Mouse (Mus musculus): Measurements from ENCODE around the gene Slc2a10.
A peak's percentile ranks its signal among the peaks of the same experiment; 100 is the strongest.

Slc2a10 gene

DNA sequence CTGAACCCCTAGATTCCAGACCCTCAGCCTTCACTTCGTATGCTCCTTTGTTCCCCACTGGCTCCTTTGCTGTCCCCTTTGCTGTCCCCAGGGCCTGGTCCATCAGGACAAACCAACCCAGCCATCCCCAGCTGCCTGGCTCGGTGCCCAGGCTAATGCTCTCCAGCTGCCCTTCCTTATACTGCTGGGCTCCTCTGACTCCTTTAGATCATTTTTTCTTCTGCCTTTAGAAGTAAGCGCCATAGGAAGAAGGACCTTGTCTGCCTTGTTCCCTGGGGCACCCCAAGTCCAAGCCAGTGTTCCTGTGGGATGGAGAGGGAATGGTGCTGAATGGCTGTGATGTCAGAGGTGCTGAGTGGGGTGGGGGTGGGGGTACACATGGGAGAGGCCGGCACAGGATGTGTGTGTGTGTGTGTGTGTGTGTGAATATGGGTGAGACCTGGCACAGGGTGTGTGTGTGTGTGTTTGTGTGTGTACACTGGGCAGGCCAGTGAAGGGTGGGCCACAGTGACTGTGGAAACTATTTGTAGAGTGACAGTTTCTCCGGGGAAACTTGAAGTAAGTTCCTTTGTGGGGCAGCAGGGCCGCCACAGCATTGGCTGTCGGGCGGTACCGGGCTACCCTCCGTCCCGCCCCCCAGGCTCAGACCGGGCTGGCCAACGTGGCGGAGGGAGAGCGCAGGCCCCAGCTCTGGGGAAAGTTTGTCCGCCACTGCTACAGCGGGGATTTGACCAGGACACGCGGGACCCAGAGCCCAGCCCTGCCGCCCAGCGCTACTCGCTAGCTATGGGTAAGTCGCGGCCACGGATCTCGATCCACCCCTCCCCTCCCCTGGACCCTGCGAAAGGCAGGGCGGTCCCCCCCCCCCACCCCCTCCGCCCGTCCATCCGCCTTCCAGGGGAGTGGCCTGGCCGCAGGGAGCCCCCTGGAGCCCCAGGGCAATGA lies at the start of gene Slc2a10:
Slc2a10 (plus strand) TSS at position 529 of the 945 bp plus-strand sequence.
- DNase-seq = peak; percentile 49

- no peak for DNase-seq
Measured at GRCm38 (mm10) chr2:165456710-165457109, 46.9 kb upstream of the Slc2a10 start.

- DNase-seq = no peak
Measured at GRCm38 (mm10) chr2:165458189-165458588, 45.4 kb upstream of the Slc2a10 start.

DNA sequence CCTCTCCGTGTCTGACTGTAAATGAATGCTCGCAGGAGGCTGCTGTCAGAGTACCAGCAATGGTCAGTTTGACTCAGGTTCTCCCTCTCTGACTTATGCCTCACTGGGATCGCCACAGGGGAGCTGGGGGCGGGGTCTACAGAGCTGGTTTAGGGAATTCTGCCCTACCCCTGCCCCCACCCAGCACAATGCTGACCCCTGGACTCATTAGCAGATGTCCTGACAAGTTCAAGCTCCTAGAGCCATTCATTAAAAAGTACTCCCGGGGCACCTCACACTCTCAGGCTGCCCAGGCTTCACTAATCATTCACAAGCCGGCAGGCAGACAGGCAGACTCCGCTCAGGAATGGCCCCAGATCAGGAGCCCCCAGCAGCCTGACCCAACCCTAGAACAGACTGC lies 43.9 kb upstream of the Slc2a10 start:
- no peak for DNase-seq

GRCm38 (mm10) chr2:165467824-165468452 lies 35.6 kb upstream of the Slc2a10 start:
- DNase-seq = peak; percentile 16

DNA sequence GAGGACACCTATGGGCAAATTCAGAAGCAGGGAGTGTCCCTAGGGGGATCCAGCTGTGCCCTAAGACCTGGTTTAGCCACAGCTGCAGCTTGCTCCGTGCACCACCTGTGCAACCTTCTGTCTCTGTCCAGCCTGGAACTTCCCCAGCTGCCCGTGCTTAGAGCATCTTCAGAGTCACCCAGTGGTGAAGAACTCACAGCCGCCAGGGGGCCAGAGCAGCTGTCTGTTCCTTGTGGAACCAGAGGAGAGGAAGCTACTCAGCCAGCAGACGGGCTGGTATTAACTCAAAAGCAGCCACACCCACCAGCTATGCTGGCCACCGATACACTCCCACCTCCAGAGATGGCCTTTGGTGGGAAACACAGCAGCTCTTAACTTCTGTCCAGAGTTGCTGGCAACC lies 33.4 kb upstream of the Slc2a10 start:
- DNase-seq = no peak

DNA sequence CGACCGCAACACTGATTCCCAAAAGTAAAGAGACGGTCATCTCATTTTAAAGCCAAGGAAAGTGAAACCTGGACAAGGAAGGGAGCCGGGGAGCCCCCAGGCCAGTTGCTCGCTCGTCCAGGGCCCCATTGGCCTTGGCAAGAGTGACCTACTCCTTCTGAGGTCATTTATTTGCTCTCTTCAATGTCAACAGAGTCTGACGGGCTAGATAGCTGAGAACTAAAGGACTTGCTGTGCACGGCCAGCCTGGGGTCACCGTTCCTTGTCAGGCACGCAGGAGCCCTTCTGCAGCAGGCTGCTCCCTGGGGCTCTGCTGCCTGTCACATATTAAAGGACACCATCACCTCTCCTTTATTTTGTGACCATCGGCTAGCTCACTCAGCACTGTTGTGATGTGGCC lies 31.6 kb upstream of the Slc2a10 start:
- DNase-seq = no peak

- DNase-seq = peak; percentile 31
Measured at GRCm38 (mm10) chr2:165473003-165473402, 30.6 kb upstream of the Slc2a10 start, which contains the start of gene Slc13a3. TSS of gene Slc13a3 (minus strand) at chr2:165473230.

DNA sequence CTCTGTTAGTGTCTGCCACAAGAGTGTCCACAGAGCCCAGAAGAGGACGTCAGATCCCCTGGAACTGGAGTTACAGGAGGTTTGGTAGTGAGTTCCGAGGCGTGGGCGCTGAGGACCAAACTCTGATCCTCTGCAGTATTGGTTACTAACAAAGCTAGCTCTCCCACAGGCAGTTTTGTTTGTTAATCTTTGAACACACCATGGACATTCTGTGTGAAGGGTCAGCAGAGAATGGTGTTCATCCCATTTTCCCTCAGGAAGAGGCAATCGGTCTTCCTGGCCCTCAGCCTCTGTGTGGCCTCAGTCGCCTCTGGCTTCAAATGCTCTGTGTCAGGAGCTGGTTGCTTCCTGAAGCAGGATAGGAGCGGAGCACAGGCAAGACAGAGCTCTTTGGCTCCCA lies 28.2 kb upstream of the Slc2a10 start:
- DNase-seq = no peak

DNA sequence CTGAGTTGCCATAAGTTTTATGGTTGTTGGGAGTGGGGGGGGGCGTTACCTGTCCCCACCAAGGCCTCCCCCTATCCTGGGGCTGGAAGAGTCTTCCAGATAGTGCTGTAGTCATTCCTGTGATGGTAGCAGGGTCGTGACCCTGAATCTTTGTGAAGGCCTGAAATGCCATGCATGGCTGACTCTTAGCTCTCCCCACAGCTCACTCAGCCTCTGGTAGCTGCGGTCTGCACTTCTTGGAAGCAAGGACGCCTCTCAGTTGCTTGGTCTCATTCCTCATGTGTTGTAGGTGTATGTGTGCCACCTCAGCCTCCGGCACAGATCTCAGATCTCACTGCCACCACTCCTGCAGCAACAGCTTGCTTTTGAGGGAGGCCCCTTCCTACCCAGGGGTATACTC lies 27.7 kb upstream of the Slc2a10 start:
- DNase-seq = no peak

DNA sequence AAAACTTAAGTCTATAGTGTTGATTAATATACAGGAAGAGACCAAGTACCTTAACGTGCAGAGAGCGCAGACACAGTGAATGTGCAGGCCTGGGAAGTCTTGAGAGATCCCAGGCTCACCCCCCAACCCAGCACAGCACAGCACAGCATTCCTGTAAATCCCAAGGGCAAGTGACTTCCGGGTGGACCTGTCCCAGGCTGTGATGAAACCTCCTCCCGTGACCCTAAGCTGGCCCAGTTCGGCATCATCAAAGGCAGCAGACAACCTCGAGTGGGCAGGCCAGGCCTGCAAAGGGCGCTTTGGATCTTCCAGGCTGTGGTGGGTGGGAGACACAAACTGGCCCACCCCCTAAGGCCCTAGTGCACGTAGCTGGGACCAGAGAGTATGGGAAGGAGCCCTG lies 21.6 kb upstream of the Slc2a10 start:
- no peak for DNase-seq

GRCm38 (mm10) chr2:165484152-165484551 lies 19.4 kb upstream of the Slc2a10 start:
- DNase-seq = no peak

- no peak for DNase-seq
Measured at GRCm38 (mm10) chr2:165485826-165486225, 17.8 kb upstream of the Slc2a10 start.

- peak; percentile 18 for DNase-seq
Measured at GRCm38 (mm10) chr2:165486401-165486800, 17.2 kb upstream of the Slc2a10 start.

- DNase-seq = peak; percentile 61
Measured at GRCm38 (mm10) chr2:165486881-165487535, 16.6 kb upstream of the Slc2a10 start.

GRCm38 (mm10) chr2:165492648-165493553 lies 10.7 kb upstream of the Slc2a10 start, which contains the start of gene Trp53rka:
TSS of gene Trp53rka (minus strand) at chr2:165493324.
- DNase-seq = peak; percentile 76

GRCm38 (mm10) chr2:165493587-165494210 lies 9.9 kb upstream of the Slc2a10 start:
- DNase-seq = peak; percentile 39

GRCm38 (mm10) chr2:165494495-165494894 lies 9.1 kb upstream of the Slc2a10 start:
- DNase-seq = no peak

- peak; percentile 64 for DNase-seq
Measured at GRCm38 (mm10) chr2:165496251-165496650, 7.3 kb upstream of the Slc2a10 start.

GRCm38 (mm10) chr2:165497706-165498275 lies 5.8 kb upstream of the Slc2a10 start:
- DNase-seq = no peak

DNA sequence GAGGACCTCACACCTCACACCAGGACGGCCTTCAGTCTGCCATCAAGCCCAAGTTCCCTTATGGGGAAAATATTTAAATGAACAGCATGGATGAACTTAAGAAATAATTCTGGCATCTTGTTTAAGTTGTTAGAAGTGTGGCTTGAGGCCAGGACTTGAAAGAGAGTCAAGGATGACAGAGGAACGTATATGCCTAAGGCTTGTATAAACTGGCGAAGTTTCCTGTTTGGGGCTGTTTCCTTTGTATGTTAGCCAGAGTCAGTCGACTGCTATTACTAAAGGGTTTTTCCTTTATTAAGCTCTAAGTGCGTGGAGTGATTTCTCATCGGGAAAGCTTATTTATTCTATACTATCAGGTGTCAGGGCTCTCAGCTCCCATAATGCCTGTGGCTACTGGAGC lies 4.8 kb upstream of the Slc2a10 start:
- DNase-seq = no peak
